Mouse (Mus musculus): ENCODE measurements at regions not wholly inside any gene's neighbourhood (a gene's known extent, or its start where the extent isn't known, plus 50 kb on each side); places are given as distances from the start of the nearest gene placed in this dataset.

DNA sequence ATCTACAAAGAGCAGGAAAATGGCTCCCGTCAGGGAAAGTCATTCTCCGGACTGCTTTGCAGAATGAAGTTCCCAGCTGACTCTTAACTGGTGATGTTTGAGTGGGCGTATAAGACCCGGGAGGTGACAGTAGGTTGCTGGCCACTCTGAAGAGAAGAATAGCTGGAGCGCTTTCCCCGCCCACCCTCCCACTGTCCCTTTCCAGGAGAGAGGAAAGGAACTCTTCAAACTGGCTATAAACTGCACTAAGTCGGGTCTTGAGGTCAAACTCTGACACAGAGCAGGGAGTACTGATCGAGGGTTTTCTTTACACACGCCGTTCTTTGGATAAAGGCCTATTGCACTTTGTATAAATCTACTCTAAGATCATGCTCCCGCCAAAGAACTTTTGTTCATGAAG lies 83.4 kb upstream of the Tenm3 start:
- WGBS, result 31% methylated on average over 11 of the region's 11 CpGs

DNA sequence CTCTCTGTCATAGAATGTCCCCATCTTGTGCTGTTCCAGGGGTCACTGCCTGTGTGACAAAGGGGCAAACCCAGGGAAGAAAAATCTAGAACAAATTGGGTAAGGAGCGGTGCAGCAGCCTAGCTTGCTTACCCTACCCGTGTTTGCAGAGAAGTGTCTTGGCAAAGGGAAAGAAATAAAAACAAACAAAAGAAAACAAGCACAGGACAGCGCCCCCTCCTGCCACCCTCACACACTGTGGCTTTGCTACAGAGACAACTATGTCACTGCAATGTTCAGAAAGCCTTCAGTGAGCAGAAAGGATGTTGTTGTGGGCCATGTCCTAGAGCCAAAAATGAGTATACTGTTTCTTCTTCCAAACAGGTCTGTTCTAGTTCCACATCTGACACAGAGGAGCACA lies 71.5 kb upstream of the Tenm3 start:
- H3K36me3 ChIP-seq (ENCODE audit: control insufficient read depth, insufficient read depth, low read length), result no peaks in the 10 kb centered on the region
- H3K27ac ChIP-seq (ENCODE audit: insufficient read depth, low read depth, low read length), result no peak overlapping the region
- DNase-seq, result no peak
- no peaks in the 10 kb centered on the region for H3K27me3 ChIP-seq (replicated peaks; ENCODE audit: control insufficient read depth, insufficient read depth, low read length)
- no peak overlapping the region for H3K4me3 ChIP-seq (ENCODE audit: insufficient read depth, low read depth, low read length)
- no peaks in the 10 kb centered on the region for H3K4me1 ChIP-seq (ENCODE audit: control insufficient read depth, insufficient read depth, low read length)
- TF ChIP-seq CTCF (conservative IDR thresholded peaks at IDR 0.05; ENCODE audit: insufficient read depth, insufficient read length, low read depth, low read length) (no peak; the same call in 1 of the 2 replicates), POLR2A (IDR thresholded peaks at IDR 0.05; ENCODE audit: low read depth, low read length) (no peak)
- 46% methylated on average over 3 of the region's 3 CpGs for WGBS

More for the DNA sequence above, 83.4 kb upstream of the Tenm3 start:
- Histone ChIP-seq H3K27ac (ENCODE audit: insufficient read depth, low read depth, low read length) (no peak overlapping the region), H3K36me3 (ENCODE audit: control insufficient read depth, insufficient read depth, low read length) (no peaks in the 10 kb centered on the region), H3K4me1 (ENCODE audit: control insufficient read depth, insufficient read depth, low read length) (no peaks in the 10 kb centered on the region), H3K27me3 (replicated peaks; ENCODE audit: control insufficient read depth, insufficient read depth, low read length) (no peaks in the 10 kb centered on the region), H3K4me3 (ENCODE audit: insufficient read depth, low read depth, low read length) (no peak overlapping the region)
- no peak for DNase-seq
- TF ChIP-seq CTCF (conservative IDR thresholded peaks at IDR 0.05; ENCODE audit: insufficient read depth, insufficient read length, low read depth, low read length) (no peak), POLR2A (IDR thresholded peaks at IDR 0.05; ENCODE audit: low read depth, low read length) (no peak)

DNA sequence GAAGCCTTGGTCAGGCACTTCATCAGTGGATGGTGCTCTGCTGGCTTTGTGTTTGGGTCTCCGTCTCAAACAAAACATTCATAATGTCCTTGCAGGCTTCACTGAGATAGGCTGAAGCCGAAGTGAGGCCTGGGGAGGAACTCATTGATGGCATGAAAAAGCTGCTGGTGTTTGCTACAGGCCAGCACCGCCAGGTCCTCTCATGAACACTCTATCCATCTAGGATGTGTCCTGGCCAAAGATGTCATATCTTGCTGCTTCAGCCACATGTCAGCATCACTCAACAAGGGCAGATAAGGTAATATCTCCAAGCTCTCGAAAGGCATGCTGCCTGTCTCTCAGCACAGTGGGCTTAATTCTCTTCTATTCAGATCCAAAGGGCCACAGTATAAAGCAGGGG lies 69.1 kb upstream of the Tenm3 start:
- H3K27me3 ChIP-seq (replicated peaks; ENCODE audit: control insufficient read depth, insufficient read depth, low read length), result no peaks in the 10 kb centered on the region
- no peak for DNase-seq
- no peak overlapping the region for H3K4me3 ChIP-seq (ENCODE audit: insufficient read depth, low read depth, low read length)
- H3K27ac ChIP-seq (ENCODE audit: insufficient read depth, low read depth, low read length), result no peak overlapping the region
- TF ChIP-seq POLR2A (IDR thresholded peaks at IDR 0.05; ENCODE audit: low read depth, low read length) (no peak), CTCF (conservative IDR thresholded peaks at IDR 0.05; ENCODE audit: insufficient read depth, insufficient read length, low read depth, low read length) (no peak)
- H3K4me1 ChIP-seq (ENCODE audit: control insufficient read depth, insufficient read depth, low read length), result no peaks in the 10 kb centered on the region
- WGBS, result 90% methylated on average over 4 of the region's 4 CpGs
- no peaks in the 10 kb centered on the region for H3K36me3 ChIP-seq (ENCODE audit: control insufficient read depth, insufficient read depth, low read length)

DNA sequence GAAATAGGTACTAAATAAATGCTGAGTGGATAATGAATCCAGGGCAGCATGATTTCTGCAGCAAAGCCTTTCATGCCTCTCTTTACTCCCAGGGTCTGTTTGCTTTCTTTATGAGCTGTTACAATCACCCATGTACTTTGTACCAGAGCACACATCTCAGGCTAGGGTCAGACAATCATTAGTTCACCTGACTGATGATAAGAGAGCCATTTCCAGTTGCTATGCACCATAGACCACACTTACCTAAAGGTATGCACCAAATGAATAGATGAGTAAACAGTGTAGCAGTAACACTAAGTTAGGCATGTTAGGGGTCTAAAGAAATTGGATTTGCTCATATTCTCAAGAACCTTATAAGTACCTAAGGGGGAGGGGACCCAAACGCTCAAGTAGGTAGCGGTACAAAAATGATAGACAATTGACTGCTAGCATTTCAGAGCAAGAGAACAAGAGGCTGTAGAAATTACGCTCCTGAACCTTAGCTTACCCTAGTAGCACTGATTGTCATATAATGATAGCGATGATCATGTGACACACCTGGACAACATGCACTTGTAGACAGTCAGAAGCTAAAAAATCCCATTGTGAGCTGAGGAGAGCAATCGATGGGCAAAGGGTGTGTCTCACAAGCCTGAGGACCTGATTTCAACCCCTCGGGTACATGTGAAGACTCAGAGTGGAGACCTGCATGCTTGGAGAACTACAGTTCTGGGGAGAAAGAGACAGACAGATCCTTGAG lies 58.1 kb upstream of the Tenm3 start:
- no peaks in the 10 kb centered on the region for H3K27me3 ChIP-seq (replicated peaks; ENCODE audit: control insufficient read depth, insufficient read depth, low read length)
- DNase-seq, result no peak
- H3K4me3 ChIP-seq (ENCODE audit: insufficient read depth, low read depth, low read length), result no peak overlapping the region
- 91% methylated on average over 6 of the region's 6 CpGs for WGBS
- TF ChIP-seq CTCF (conservative IDR thresholded peaks at IDR 0.05; ENCODE audit: insufficient read depth, insufficient read length, low read depth, low read length) (no peak), POLR2A (IDR thresholded peaks at IDR 0.05; ENCODE audit: low read depth, low read length) (no peak)
- no peaks in the 10 kb centered on the region for H3K4me1 ChIP-seq (ENCODE audit: control insufficient read depth, insufficient read depth, low read length)
- H3K36me3 ChIP-seq (ENCODE audit: control insufficient read depth, insufficient read depth, low read length), result no peaks in the 10 kb centered on the region
- no peak overlapping the region for H3K27ac ChIP-seq (ENCODE audit: insufficient read depth, low read depth, low read length)

DNA sequence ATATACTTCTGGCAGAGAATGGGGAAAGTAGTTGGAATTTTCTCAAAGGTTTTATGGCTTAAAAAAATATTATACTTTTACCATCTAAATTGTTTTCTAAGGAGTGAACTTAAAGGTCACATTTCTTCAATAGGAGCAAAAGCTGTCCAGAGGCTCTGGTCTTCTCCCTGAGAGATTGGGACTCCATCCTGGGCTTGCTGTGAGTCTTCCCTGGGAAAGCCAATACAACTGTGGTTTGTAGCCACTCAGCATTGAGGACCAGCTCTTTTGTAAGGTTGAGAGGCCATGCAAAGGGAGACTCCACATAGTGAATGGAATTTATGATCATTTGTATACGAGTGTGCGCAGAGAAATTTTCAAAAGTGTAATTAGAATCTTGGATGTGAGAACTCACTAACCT lies 52.9 kb upstream of the Tenm3 start:
- no peaks in the 10 kb centered on the region for H3K36me3 ChIP-seq (ENCODE audit: control insufficient read depth, insufficient read depth, low read length)
- H3K4me1 ChIP-seq (ENCODE audit: control insufficient read depth, insufficient read depth, low read length), result no peaks in the 10 kb centered on the region

DNA sequence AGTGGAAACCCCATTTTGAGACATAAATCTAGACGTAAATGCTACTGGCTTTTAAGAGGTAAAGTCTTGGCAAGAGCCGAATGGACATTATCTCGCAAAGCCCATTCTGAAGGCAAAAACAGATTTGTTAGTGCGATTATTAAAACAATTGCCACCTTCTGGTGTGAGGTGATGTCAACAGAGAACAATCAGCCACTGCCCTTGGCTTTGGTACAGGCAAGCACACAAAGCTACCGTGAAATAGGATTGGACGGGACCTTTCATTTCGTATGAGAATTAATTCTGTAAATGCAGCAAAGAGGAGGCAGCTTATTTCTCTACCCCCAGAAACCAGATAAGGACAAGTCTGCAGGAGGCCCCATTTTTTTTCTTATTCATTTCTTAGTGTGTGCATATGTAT lies 52.5 kb upstream of the Tenm3 start:
- WGBS, result 82% methylated on average over 7 of the region's 7 CpGs
- Histone ChIP-seq H3K4me1 (ENCODE audit: control insufficient read depth, insufficient read depth, low read length) (no peaks in the 10 kb centered on the region), H3K27me3 (replicated peaks; ENCODE audit: control insufficient read depth, insufficient read depth, low read length) (no peaks in the 10 kb centered on the region), H3K27ac (ENCODE audit: insufficient read depth, low read depth, low read length) (no peak overlapping the region), H3K36me3 (ENCODE audit: control insufficient read depth, insufficient read depth, low read length) (no peaks in the 10 kb centered on the region), H3K4me3 (ENCODE audit: insufficient read depth, low read depth, low read length) (no peak overlapping the region)
- TF ChIP-seq CTCF (conservative IDR thresholded peaks at IDR 0.05; ENCODE audit: insufficient read depth, insufficient read length, low read depth, low read length), result no peak
- TF ChIP-seq POLR2A (IDR thresholded peaks at IDR 0.05; ENCODE audit: low read depth, low read length), result no peak
- DNase-seq, result no peak

More for the DNA sequence above, 52.9 kb upstream of the Tenm3 start:
- TF ChIP-seq POLR2A (IDR thresholded peaks at IDR 0.05; ENCODE audit: low read depth, low read length) (no peak), CTCF (conservative IDR thresholded peaks at IDR 0.05; ENCODE audit: insufficient read depth, insufficient read length, low read depth, low read length) (no peak)
- H3K4me3 ChIP-seq (ENCODE audit: insufficient read depth, low read depth, low read length), result no peak overlapping the region
- no peaks in the 10 kb centered on the region for H3K27me3 ChIP-seq (replicated peaks; ENCODE audit: control insufficient read depth, insufficient read depth, low read length)
- H3K27ac ChIP-seq (ENCODE audit: insufficient read depth, low read depth, low read length), result no peak overlapping the region
- DNase-seq, result no peak
- 95% methylated on average over 2 of the region's 2 CpGs for WGBS

DNA sequence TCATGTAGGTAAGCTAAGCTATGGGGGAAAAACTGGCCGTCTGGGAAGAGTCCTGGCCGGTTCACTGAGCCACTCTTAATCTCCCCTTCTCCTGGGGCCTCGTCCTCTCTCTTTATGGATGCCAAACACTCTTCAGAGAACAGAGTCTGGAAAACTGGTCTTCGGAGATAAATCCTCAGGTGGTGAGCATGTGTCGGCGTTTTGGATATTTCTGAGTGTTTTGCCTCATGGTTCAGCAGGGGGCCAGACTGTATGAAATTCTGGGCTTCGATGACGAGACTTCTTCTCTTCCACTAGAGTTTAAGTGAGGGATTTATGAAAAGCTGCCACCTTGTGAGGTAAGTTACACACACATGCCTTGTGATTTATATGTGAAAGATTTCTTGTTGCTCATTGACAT lies 51.8 kb upstream of the Tenm3 start:
- WGBS, result 64% methylated on average over 8 of the region's 8 CpGs
- no peak overlapping the region for H3K27ac ChIP-seq (ENCODE audit: insufficient read depth, low read depth, low read length)
- no peak overlapping the region for H3K4me3 ChIP-seq (ENCODE audit: insufficient read depth, low read depth, low read length)
- TF ChIP-seq POLR2A (IDR thresholded peaks at IDR 0.05; ENCODE audit: low read depth, low read length) (no peak), CTCF (conservative IDR thresholded peaks at IDR 0.05; ENCODE audit: insufficient read depth, insufficient read length, low read depth, low read length) (no peak)
- H3K36me3 ChIP-seq (ENCODE audit: control insufficient read depth, insufficient read depth, low read length), result no peaks in the 10 kb centered on the region
- no peak for DNase-seq
- H3K4me1 ChIP-seq (ENCODE audit: control insufficient read depth, insufficient read depth, low read length), result no peaks in the 10 kb centered on the region
- H3K27me3 ChIP-seq (replicated peaks; ENCODE audit: control insufficient read depth, insufficient read depth, low read length), result no peaks in the 10 kb centered on the region

Measured in kidney, adult 2 months (tissue).